Mouse (Mus musculus): ENCODE measurements around the gene Slc7a11. TPM values are rescaled to one million over a fixed set of nuclear protein-coding genes. Genes with fewer than 3 reads are reported as not detected.
"Not testable (repeated sequence)": the region's sequence is repeated elsewhere in the genome, so short reads cannot be mapped to it uniquely, and the experiment has no call there.

The Slc7a11 gene
- polyA plus RNA-seq (2012; rRNA removed) = 0.36 and 0.37 TPM in 2 replicates

DNA sequence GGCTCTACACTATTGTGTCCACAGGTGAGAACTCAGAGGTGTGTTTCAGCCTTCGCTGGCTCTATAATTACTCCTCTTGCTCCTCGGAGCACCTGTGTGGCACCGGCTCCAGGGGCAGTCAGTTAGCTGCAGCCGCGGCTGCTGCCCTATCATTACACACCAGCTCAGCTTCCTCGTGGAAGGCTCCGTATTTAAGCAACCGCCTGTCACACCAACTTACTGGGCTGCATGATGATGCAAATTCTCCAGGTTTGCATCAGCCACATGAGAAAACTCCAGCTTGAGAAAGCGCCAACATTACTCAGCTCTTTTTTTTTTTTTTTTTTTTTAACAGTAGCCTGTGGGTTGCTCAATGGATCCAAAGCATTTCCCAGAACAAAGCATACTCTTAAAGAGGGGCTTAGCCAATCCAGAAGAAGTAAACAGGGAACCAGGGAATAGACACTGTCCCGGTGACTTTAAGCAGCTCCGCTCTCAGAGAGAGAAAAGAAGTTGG, at the start of gene Slc7a11:
TSS of gene Slc7a11 (minus strand) at position 194 of the 496 bp plus-strand sequence.
- DNase-seq (ENCODE audit: low read depth, low spot score) = no peak

DNA sequence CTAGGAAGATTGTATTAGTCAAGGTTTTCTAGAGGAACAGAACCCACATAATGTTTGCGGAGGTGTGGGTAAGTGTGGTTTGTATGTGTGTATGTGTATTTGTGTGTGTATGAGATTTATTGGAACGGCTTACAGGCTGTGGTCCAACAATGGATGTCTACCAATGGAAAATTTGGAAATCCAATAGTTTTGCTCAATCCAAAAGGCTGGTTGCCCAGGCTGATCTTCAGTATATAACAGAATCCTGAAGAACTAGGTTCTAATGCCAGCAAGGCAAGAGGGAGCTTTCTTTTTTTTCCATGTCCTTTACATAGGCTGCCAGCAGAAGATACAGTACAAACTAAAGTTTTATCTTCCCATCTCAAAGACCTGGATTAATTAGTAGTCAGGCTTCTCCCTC, 48.3 kb upstream of the Slc7a11 start:
- WGBS = 97% methylated on average over 2 of the region's 2 CpGs
- no peak for DNase-seq (ENCODE audit: low read depth, low spot score)

More for the DNA sequence above, at the start of gene Slc7a11:
- under 1% methylated on average over 11 of the region's 11 CpGs for WGBS

DNA sequence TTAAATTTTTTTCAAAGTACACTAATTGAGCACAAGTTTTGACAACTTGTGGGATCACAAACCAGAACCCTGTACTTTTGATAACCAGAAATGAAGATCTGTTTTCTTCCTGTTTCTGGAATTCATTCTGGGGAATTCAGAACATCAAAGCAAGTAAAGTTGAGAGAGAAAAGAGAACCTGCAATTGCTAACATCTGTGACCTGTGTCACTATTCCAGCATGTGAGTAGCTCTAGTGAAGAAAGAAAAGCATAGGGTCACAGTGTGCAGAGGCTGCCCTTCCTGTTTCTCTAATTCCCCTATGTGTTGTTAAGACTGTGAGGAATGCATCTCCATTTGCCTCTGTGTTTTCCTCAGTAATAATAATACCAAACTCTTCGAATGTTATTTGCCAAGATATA, 40.7 kb upstream of the Slc7a11 start:
- 88% methylated on average over 1 of the region's 1 CpGs for WGBS
- no peak for DNase-seq (ENCODE audit: low read depth, low spot score)

DNA sequence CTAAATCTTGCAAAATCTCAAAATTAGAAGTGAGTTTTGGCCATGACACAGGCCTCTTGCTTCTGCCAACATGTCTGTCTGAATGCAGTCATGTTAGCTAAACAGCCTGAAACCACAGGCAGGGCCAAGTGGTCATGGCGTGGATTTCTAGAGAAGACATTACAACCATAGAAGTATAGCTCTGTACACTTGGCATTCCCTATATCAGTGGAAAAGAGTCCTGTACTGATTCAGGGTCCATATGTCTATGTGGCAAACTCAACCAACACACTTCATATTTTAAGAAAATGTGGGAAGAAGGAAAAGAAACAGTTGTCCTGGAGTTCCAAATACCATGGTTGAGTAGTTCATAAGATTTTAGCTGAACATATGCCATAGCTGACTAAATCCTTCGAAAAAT, 18.8 kb upstream of the Slc7a11 start:
- no peak for DNase-seq (ENCODE audit: low read depth, low spot score)
- WGBS = 95% methylated on average over 2 of the region's 2 CpGs

DNA sequence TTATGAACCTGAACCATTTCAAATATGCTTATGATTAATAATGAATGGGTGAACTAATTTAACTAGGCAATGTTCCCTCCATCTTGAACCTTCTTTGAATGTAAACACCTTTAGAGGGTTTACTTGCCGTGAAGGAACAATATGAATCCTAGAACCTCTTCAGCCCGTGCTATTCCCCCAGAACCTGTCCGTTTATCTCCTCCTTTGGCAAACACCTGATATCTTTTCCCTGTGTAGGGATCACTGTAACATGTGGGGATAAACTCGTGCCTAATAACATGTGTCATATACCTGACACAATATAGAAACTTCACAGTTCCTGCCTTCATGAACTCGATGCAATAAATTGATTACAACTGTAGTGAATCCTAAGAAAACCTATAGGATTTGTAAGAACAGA, 13.7 kb upstream of the Slc7a11 start:
- no peak for DNase-seq (ENCODE audit: low read depth, low spot score)
- WGBS = 56% methylated on average over 5 of the region's 5 CpGs

DNA sequence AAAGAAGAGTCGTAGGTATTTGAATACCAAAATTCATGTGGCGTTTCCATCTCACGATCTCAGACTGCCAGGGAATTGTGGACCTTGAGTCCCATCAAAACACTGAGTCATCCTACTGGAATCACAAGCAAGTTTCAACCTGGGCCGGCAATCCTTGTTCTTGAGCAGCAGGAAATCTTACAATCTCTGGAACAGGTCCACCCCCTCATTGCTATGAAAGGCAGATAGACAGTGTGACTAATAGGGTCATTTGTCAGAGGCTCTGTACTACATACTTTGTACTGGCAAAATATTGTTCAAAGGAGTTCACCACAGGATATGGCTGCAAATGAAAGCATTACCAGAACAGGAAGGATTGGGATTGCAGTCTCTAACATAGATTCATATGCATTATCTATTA, 13.2 kb upstream of the Slc7a11 start:
- no peak for DNase-seq (ENCODE audit: low read depth, low spot score)
- 50% methylated on average over 4 of the region's 4 CpGs for WGBS

DNA sequence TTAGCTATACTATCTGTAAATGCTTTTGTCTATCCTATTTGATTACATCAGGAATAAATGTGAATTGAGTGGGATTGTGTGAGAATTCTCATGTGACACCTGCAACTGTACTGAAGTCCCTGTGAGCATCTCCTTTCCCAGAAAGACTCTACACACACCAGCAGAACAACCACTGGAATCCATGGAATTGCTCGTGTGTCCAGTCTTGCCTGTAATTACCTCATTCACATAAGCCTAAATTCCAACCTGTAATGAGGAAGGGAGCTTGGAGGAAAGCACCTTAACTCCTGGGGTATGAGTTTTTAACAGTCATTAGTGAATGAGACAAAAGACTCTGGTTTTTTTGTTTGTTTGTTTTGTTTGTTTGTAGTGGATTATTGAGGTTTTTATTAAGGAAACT, 12.6 kb upstream of the Slc7a11 start:
- 40% methylated on average over 1 of the region's 1 CpGs for WGBS
- no peak for DNase-seq (ENCODE audit: low read depth, low spot score)

DNA sequence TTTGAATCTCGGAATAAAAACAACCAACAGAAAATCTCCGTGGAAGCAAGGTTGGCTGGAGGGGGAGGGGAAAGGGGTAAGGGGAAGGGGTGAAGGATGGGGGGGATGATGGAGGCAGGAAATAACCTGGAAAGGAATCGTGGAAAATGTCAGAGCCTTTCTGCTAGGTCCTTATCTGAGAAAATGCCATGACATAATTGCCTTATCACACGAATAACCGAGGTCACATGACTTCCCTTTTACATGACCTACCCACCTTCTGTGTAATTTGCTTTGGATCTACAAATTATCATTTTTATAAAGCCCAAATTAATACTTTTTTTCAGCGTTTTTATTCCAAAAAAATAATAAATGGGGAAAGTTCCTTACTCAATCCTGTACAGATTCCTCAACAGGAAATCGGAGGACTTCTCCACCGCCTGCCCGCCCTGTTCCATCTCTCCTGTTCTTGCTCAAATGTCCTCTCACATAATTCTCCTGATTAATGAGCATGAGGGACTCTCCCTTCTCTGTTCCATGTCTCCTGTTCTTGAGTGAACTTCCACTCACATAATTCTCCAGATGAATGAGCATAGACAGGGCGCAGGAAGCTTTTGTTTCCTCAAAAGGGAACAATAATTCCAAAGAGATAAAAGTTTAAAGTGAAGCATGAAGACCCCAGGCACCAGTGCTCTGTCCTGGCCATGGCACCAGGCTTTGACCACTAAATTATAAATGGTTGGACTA, 1.8 kb upstream of the Slc7a11 start:
- DNase-seq (ENCODE audit: low read depth, low spot score) = no peak
- 69% methylated on average over 10 of the region's 10 CpGs for WGBS

DNA sequence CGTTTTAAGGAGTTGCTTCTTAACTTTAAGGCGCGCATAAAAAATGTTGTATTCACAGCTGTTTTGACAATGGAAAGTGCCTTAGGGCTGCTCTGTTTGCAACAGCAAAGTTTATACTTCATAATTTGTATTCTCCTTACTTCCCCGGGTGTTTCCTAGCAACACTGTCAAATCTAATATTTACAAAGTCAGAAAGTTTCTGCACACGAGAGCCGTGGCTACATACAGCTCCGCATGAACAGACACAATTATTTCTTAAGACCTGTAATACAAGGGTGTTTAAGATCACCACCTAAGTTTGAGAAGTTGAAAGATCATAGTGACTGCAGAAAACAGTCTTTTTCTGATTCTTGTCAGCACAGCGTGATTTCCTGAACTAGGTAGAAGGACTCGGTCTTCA, 528 bp upstream of the Slc7a11 start:
- WGBS = under 1% methylated on average over 9 of the region's 9 CpGs
- DNase-seq (ENCODE audit: low read depth, low spot score) = no peak

DNA sequence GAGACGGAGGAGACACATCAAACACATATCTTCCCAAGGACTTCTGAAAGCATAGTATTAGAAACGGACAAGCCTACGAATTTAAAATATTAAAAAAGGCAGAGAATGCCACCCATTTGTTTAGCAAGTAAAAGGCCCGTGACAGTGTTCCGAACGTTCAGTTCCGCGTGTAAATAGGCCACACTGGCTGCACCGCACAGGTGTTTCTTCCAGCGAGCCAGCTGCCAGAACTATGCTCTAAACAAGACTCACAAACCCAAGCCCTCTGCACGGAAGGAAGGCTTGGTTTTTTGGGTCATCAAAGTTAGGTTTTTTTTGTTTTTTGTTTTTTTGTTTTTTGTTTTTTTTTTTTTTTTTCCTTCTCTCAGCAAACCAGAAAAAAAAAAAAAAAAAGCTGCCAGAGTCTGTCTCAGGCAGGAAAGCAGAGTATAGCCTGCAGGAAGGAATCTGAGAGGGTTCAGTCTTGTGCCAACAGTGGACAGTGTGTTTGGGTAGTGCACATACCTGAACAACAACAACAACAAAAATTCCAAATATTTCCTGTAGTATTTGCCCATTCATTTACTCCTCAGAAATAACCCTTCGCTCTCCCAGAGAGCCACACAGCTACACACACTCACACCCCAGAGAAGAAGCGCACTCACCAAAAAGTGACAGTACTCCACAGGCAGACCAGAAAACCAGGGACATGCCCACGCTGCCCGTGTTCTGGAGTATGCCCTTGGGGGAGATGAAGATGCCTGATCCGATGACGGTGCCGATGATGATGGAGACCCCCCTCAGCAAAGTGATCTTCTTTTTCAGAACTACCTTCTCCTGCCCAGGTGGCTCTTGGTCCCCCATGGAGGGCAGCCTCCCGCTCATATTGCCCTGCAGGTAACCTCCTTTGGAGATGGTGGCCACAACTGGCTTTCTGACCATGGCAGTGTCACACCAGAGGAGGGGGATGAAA, 797 bp downstream of the Slc7a11 start:
- 76% methylated on average over 19 of the region's 19 CpGs for WGBS
- no peak for DNase-seq (ENCODE audit: low read depth, low spot score)

DNA sequence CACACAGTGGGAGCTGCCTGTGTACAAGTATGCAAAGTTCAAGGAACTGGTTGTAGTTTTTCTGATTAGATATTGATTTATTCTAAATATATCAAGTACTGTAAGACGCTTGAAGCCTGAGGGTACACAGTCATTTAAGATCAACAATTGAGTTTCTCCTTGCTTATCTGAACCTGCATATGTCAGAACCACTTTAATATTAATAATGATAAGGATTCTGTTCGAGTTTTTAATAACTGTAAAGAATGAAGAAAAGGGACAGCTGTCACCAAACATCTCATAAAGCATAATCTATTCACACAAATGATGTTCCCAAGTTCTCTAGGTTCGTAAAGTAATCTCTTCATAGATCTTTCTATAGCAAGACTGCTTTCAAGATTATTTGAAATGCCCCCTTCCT, 2.1 kb downstream of the Slc7a11 start:
- 89% methylated on average over 3 of the region's 3 CpGs for whole genome bisulfite sequencing
- no peak for DNase-seq (ENCODE audit: low read depth, low spot score)

DNA sequence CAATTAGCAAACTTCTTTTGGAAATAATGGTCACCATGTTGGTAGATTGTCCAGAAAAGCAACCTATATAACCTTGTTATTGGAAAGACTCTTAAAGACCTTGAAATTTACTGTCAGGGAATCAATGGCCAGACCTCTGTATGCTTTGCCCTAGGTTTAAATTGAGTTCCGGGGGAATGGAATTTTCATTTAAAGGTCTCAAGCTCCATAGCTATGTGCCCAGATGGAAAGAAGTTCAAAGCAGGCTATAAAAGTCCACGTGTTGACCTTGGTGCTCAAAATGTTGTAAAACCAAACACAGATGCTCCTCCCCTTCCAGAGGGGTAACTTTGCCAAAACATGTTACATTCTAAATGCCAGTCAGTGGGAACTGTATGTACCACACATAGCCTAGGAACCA, 3.0 kb downstream of the Slc7a11 start:
- 31% methylated on average over 2 of the region's 2 CpGs for WGBS
- no peak for DNase-seq (ENCODE audit: low read depth, low spot score)

DNA sequence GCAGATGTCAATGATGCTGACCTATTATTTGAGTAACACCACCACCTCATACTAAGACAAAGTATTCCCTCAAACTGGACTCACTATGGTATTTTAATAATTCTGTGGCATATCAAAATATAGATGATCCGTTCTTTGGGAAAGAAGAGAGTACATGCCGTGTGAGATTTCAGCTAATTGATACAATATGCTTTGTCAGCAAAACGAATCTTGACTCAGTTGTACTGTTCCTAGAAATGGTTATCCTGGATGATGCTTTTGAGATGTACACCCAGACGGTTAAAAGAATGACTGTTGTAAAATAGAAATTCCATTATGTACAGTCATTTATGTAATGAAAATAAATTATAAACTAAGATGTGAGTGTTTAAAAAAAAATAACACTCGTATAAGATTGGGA, 4.0 kb downstream of the Slc7a11 start:
- no peak for DNase-seq (ENCODE audit: low read depth, low spot score)
- WGBS = 91% methylated on average over 5 of the region's 5 CpGs

DNA sequence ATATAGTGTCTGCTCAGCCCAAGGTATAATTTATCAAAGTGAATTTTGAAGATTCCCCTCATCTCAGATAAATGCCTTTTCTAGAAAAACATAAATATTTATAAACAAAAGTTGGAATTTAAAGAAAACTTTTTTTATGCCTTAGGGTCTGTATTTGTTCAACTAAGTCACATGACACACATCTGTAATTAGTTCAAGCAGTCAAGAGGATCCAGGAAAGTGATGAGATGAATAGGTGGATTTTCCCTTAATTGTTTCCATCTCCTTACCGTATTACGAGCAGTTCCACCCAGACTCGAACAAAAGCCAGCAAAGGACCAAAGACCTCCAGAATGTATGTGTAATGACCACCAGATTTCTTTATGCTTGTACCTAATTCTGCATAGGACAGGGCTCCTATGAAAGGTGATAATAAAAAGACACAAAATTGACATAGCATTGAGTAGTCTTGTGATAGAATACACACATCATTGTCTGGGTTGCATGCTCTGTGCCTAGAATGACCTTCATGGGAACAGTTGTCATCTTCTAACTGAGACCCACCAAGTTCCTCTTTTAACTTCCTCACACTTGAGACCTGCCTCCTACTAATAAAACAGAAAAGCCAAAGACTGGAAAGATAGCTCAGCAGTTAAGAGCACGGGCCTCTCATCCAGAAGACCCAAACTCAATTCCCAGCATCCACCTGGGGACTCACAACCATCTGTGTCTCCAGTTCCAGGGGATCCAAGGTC, 4.7 kb downstream of the Slc7a11 start:
- no peak for DNase-seq (ENCODE audit: low read depth, low spot score)
- WGBS = 61% methylated on average over 4 of the region's 4 CpGs

DNA sequence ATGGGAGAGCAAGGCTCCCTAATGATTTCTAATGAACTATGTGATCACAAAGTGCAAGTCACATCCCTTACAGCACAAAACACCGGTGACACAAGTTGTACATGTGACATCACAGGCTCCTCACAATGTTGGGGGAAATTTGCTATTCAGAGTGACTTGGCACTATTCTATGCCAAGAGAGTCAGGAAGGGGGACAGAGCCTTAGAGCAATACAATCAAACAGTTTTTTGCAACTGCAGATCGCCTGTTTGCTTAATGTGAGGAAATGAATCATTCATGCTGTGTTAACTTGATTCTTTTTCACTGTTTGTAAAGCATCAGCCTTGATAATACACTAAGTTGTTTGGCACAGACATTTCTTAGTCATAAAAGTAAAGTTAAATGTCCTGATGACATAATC, 5.3 kb downstream of the Slc7a11 start:
- 17% methylated on average over 2 of the region's 2 CpGs for WGBS
- not testable (repeated sequence) for DNase-seq (ENCODE audit: low read depth, low spot score)

DNA sequence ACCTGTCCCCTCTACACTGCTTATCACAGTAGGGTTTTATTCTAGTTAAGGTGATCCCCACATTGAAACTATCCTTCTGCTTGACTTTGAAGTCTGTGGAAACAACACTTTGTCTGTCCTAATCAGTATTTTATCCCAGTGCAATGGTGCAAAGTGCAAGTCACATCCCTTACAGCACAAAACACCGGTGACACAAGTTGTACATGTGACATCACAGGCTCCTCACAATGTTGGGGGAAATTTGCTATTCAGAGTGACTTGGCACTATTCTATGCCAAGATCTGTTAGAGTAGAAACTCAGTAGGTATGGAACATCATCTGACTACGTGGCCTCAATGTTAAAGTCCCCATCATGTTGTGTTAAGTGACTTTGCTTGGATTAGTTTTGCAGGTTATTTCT, 7.0 kb downstream of the Slc7a11 start:
- WGBS = 77% methylated on average over 2 of the region's 2 CpGs
- not testable (repeated sequence) for DNase-seq (ENCODE audit: low read depth, low spot score)

DNA sequence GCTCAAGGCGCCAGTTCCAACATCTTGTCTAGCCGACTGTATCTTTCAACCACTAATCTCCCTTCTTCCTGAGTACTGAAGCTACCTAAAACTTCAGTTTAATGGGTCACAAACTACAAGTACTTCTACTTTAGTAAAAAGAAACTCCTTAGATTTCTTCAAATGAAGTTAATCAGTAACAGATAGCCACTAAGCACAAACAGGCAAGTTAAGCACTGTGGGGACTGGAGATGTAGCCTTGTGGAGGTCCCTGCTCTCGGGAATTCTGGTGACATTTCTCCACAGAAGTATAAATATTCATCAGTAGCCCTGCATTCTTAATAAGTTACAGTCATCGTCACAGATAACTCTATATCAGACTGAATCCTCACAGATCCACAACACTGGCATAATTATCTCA, 9.6 kb downstream of the Slc7a11 start:
- 52% methylated on average over 4 of the region's 4 CpGs for WGBS
- DNase-seq (ENCODE audit: low read depth, low spot score) = no peak

DNA sequence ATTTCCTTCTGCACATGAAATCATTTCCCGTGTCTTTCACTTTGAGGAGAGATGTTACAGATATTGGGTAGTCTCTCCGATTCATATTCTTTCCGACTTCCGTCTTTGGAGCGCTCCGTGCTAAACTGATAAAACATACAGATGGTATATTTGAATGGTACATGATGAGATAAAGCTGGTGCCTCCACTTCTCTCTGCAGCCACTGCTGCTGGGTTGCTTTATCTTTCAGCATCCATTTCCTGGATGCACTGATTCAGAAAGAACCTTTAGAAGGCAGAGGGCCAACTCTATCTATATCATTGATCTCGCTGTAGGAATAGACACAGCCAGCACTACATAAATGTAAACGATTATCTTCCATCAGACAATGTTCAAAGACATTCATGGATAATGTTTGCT, 12.6 kb downstream of the Slc7a11 start:
- WGBS = 82% methylated on average over 8 of the region's 8 CpGs
- no peak for DNase-seq (ENCODE audit: low read depth, low spot score)

DNA sequence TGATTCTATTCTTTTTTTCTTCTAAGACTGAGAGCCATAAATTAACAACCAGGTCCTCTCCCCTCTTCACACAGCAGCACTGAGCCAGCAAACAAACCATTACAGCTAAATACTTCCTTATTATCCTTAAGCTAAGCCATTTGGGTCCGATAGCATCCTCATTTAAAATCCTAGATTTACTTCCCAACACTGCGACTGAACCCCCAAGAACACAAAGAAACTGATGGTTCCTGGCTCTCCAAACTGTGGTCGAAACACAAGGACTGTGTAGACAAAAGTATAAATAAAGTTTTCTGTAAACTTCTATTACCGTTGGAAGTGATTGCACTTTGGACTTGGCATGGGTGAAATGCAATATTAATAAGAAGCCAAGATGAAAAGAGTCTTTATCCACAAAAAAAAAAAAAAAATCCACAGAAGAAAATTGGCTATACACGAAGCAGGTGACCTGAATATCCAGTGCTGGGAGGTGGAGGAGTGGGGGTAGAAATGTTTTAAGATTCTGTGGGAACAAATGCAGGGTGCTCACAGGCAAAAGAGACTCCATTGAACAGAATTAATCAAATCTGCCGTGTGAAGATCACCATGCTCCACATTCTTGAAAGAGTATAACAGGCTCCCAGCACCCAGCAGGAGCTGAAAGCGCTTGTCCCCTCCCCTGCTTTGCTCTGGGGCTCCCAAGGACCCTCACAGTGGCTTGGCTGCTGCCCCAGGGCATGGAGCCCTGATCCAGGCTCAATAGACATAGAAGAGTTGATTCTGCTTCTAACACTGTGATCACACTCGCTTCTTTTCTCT, 21.7 kb downstream of the Slc7a11 start:
- 25% methylated on average over 8 of the region's 8 CpGs for WGBS
- no peak for DNase-seq (ENCODE audit: low read depth, low spot score)

Measured in large intestine, adult 2 months (tissue).